Mouse (Mus musculus): ENCODE results near the gene Slamf6. TPM values are rescaled to one million over a fixed set of nuclear protein-coding genes. Genes with fewer than 3 reads are reported as not detected.

Gene Slamf6
- polyA plus RNA-seq, 1 experiment: 17.1 TPM

- H3K27me3 ChIP-seq (ENCODE audit: control insufficient read depth, insufficient read depth, low read length): no peaks in the 10 kb centered on the region
- WGBS: 65% methylated on average over 4 of the region's 4 CpGs
- no peak for DNase-seq (ENCODE audit: low read depth in 1 of 2, low spot score in 2 of 2)
These were observed 65.4 kb downstream of the Slamf6 start for GRCm38 (mm10) chr1:171982740-171983139.

GRCm38 (mm10) chr1:171983372-171984001 is 66.2 kb downstream of the Slamf6 start:
- no peak for DNase-seq (ENCODE audit: low read depth in 1 of 2, low spot score in 2 of 2)
- Histone ChIP-seq H3K4me3 (ENCODE audit: extremely low read depth, insufficient read depth, insufficient read length) (no peak overlapping the region), H3K27me3 (ENCODE audit: control insufficient read depth, insufficient read depth, low read length) (no peaks in the 10 kb centered on the region), H3K27ac (ENCODE audit: insufficient read depth, low read length) (no peak overlapping the region), H3K36me3 (ENCODE audit: control insufficient read depth, insufficient read depth, low read length) (no peaks in the 10 kb centered on the region), H3K4me1 (ENCODE audit: control insufficient read depth, insufficient read depth, insufficient read length) (peaks cover 3% of the 10 kb centered on the region; the same call in 1 of the 2 replicates)
- TF ChIP-seq POLR2A (IDR thresholded peaks at IDR 0.05; ENCODE audit: low read depth, low read length) (no peak), CTCF (IDR thresholded peaks at IDR 0.05; ENCODE audit: extremely low read depth, insufficient read depth, insufficient read length, insufficient replicate concordance) (no peak)
- 30% methylated on average over 3 of the region's 3 CpGs for WGBS

More at GRCm38 (mm10) chr1:171982740-171983139, 65.4 kb downstream of the Slamf6 start:
- Histone ChIP-seq H3K27ac (ENCODE audit: insufficient read depth, low read length) (no peak overlapping the region), H3K4me1 (ENCODE audit: control insufficient read depth, insufficient read depth, insufficient read length) (peaks cover 3% of the 10 kb centered on the region; the same call in 1 of the 2 replicates), H3K36me3 (ENCODE audit: control insufficient read depth, insufficient read depth, low read length) (no peaks in the 10 kb centered on the region), H3K4me3 (ENCODE audit: extremely low read depth, insufficient read depth, insufficient read length) (no peak overlapping the region)
- TF ChIP-seq POLR2A (IDR thresholded peaks at IDR 0.05; ENCODE audit: low read depth, low read length): no peak
- TF ChIP-seq CTCF (IDR thresholded peaks at IDR 0.05; ENCODE audit: extremely low read depth, insufficient read depth, insufficient read length, insufficient replicate concordance): no peak

- Histone ChIP-seq H3K36me3 (ENCODE audit: control insufficient read depth, insufficient read depth, low read length) (no peaks in the 10 kb centered on the region), H3K27ac (ENCODE audit: insufficient read depth, low read length) (no peak overlapping the region), H3K4me3 (ENCODE audit: extremely low read depth, insufficient read depth, insufficient read length) (no peak overlapping the region), H3K4me1 (ENCODE audit: control insufficient read depth, insufficient read depth, insufficient read length) (peaks cover 3% of the 10 kb centered on the region; the same call in 1 of the 2 replicates), H3K27me3 (ENCODE audit: control insufficient read depth, insufficient read depth, low read length) (no peaks in the 10 kb centered on the region)
- WGBS: 94% methylated on average over 1 of the region's 1 CpGs
- TF ChIP-seq CTCF (IDR thresholded peaks at IDR 0.05; ENCODE audit: extremely low read depth, insufficient read depth, insufficient read length, insufficient replicate concordance) (no peak), POLR2A (IDR thresholded peaks at IDR 0.05; ENCODE audit: low read depth, low read length) (no peak)
- DNase-seq (ENCODE audit: low read depth in 1 of 2, low spot score in 2 of 2): no peak
These were observed 66.8 kb downstream of the Slamf6 start for GRCm38 (mm10) chr1:171984121-171984520.

- WGBS: 90% methylated on average over 2 of the region's 2 CpGs
- H3K27me3 ChIP-seq (ENCODE audit: control insufficient read depth, insufficient read depth, low read length): no peaks in the 10 kb centered on the region
- no peak for TF ChIP-seq POLR2A (IDR thresholded peaks at IDR 0.05; ENCODE audit: low read depth, low read length)
- TF ChIP-seq CTCF (IDR thresholded peaks at IDR 0.05; ENCODE audit: extremely low read depth, insufficient read depth, insufficient read length, insufficient replicate concordance): no peak
- no peak for DNase-seq (ENCODE audit: low read depth in 1 of 2, low spot score in 2 of 2)
- H3K4me3 ChIP-seq (ENCODE audit: extremely low read depth, insufficient read depth, insufficient read length): no peak overlapping the region
- no peaks in the 10 kb centered on the region for H3K36me3 ChIP-seq (ENCODE audit: control insufficient read depth, insufficient read depth, low read length)
- H3K4me1 ChIP-seq (ENCODE audit: control insufficient read depth, insufficient read depth, insufficient read length): peaks cover 10% of the 10 kb centered on the region; the same call in 1 of the 2 replicates
- H3K27ac ChIP-seq (ENCODE audit: insufficient read depth, low read length): no peak overlapping the region
These were observed 74.6 kb downstream of the Slamf6 start for GRCm38 (mm10) chr1:171991883-171992282.

GRCm38 (mm10) chr1:171992901-171993530 is 75.7 kb downstream of the Slamf6 start:
- Histone ChIP-seq H3K27me3 (ENCODE audit: control insufficient read depth, insufficient read depth, low read length) (no peaks in the 10 kb centered on the region), H3K4me1 (ENCODE audit: control insufficient read depth, insufficient read depth, insufficient read length) (peaks cover 10% of the 10 kb centered on the region; the same call in 1 of the 2 replicates), H3K4me3 (ENCODE audit: extremely low read depth, insufficient read depth, insufficient read length) (no peak overlapping the region), H3K27ac (ENCODE audit: insufficient read depth, low read length) (no peak overlapping the region), H3K36me3 (ENCODE audit: control insufficient read depth, insufficient read depth, low read length) (no peaks in the 10 kb centered on the region)
- WGBS: 88% methylated on average over 4 of the region's 4 CpGs
- TF ChIP-seq POLR2A (IDR thresholded peaks at IDR 0.05; ENCODE audit: low read depth, low read length): no peak
- TF ChIP-seq CTCF (IDR thresholded peaks at IDR 0.05; ENCODE audit: extremely low read depth, insufficient read depth, insufficient read length, insufficient replicate concordance): no peak
- DNase-seq (ENCODE audit: low read depth in 1 of 2, low spot score in 2 of 2): no peak

GRCm38 (mm10) chr1:171994501-171994900 is 77.2 kb downstream of the Slamf6 start:
- no peaks in the 10 kb centered on the region for H3K27me3 ChIP-seq (ENCODE audit: control insufficient read depth, insufficient read depth, low read length)
- DNase-seq (ENCODE audit: low read depth in 1 of 2, low spot score in 2 of 2): no peak
- WGBS: 83% methylated on average over 2 of the region's 2 CpGs
- TF ChIP-seq CTCF (IDR thresholded peaks at IDR 0.05; ENCODE audit: extremely low read depth, insufficient read depth, insufficient read length, insufficient replicate concordance) (no peak), POLR2A (IDR thresholded peaks at IDR 0.05; ENCODE audit: low read depth, low read length) (no peak)
- peak overlapping the region; percentile 66 for H3K27ac ChIP-seq (ENCODE audit: insufficient read depth, low read length)
- no peaks in the 10 kb centered on the region for H3K36me3 ChIP-seq (ENCODE audit: control insufficient read depth, insufficient read depth, low read length)
- H3K4me3 ChIP-seq (ENCODE audit: extremely low read depth, insufficient read depth, insufficient read length): no peak overlapping the region
- peaks cover 10% of the 10 kb centered on the region; the same call in 1 of the 2 replicates for H3K4me1 ChIP-seq (ENCODE audit: control insufficient read depth, insufficient read depth, insufficient read length)

Measured in spleen, adult 2 months (tissue).